9 mouse cellular contexts compared by ENCODE assay signal in genomic region chr3:88237556-88238194, GRCm38 (mm10). TPM values are rescaled to one million over a fixed set of nuclear protein-coding genes. Genes with fewer than 3 reads are reported as not detected.
DNase-seq lines count a peak whose midpoint lies in the region; ATAC-seq and TF ChIP-seq lines count a peak whose summit lies in the region.
"Had no signal": no experiment of that assay in that cellular context is flagged by ENCODE, and none has a peak within 500 bp of the region (broad histone marks: within the 10 kb centered on the region; RNA-seq: fewer than 3 reads in every experiment).

No protein-coding gene starts in this region.

- H3K9ac ChIP-seq in MEL (ENCODE audit: control insufficient read depth, low read depth, low read length, poor library complexity, severe bottlenecking): no peak overlapping the region
- H3K9ac ChIP-seq in kidney, embryonic 15.5 days: no peak overlapping the region

- no peak for TF ChIP-seq POLR2A in MEL (IDR thresholded peaks at IDR 0.05; ENCODE audit: control insufficient read depth in 1 of 2, insufficient read depth in 1 of 2, low read depth in 1 of 2, low read length in 2 of 2, poor library complexity in 1 of 2)
- TF ChIP-seq POLR2A in cortical plate, adult 2 months (IDR thresholded peaks at IDR 0.05; ENCODE audit: extremely low read depth, insufficient read depth, low read length): no peak

- peak; percentile 29 to 51 (median 35); a peak in 5 of 6 replicates for TF ChIP-seq CTCF in MEL (IDR thresholded peaks at IDR 0.05 in 2 of 3, conservative IDR thresholded peaks at IDR 0.05 in 1 of 3; ENCODE audit: control insufficient read depth in 1 of 3, insufficient read depth in 1 of 3, low read depth in 2 of 3, low read length in 3 of 3, poor library complexity in 1 of 3, severe bottlenecking in 1 of 3)
- TF ChIP-seq CTCF in cortical plate, adult 2 months (IDR thresholded peaks at IDR 0.05; ENCODE audit: extremely low read depth, insufficient read depth, low read length): peak; percentile 38

- no peak for TF ChIP-seq EP300 in MEL (IDR thresholded peaks at IDR 0.05; ENCODE audit: low read depth in 1 of 2, low read length in 2 of 2)

- no peaks in the 10 kb centered on the region for H3K79me2 ChIP-seq in MEL (ENCODE audit: control insufficient read depth, insufficient read depth, low read length, poor library complexity)

- H3K9me3 ChIP-seq in MEL (replicated peaks; ENCODE audit: insufficient read depth, low read length): no peaks in the 10 kb centered on the region
- H3K9me3 ChIP-seq in kidney, embryonic 15.5 days (replicated peaks): no peaks in the 10 kb centered on the region

- DNase-seq in adrenal gland, adult (ENCODE audit: inconsistent age in 2 of 2, low spot score in 1 of 2): peak; percentile 64 to 83
- DNase-seq in adrenal gland, postnatal 25 days: no peak
- DNase-seq in MEL (ENCODE audit: low read depth, low spot score): peak; percentile 25
- peak; percentile 61 for DNase-seq in mesoderm, embryonic 11.5 days (ENCODE audit: low read depth, low spot score)
- DNase-seq in thymus, postnatal 0 days (ENCODE audit: low spot score): peak; percentile 45

- no peaks in the 10 kb centered on the region for H3K36me3 ChIP-seq in MEL (ENCODE audit: control insufficient read depth in 1 of 2, insufficient read depth in 2 of 2, low read length in 2 of 2)
- H3K36me3 ChIP-seq in kidney, embryonic 15.5 days: no peaks in the 10 kb centered on the region

- H3K4me2 ChIP-seq in kidney, embryonic 15.5 days: 0 out of 2 replicates have a peak overlapping the region, but pooled peaks have one; percentile 5

- no peaks in the 10 kb centered on the region for H3K4me1 ChIP-seq in MEL (ENCODE audit: control insufficient read depth in 1 of 2, insufficient read depth in 2 of 2, low read length in 2 of 2)
- no peaks in the 10 kb centered on the region for H3K4me1 ChIP-seq in cortical plate, adult 2 months (ENCODE audit: control insufficient read depth, insufficient read depth, low read length)
- H3K4me1 ChIP-seq in kidney, embryonic 15.5 days: peaks cover 11% of the 10 kb centered on the region

- WGBS in kidney, embryonic 15.5 days: 8% methylated on average over 10 of the region's 10 CpGs

- ATAC-seq in kidney, embryonic 15.5 days (replicated peaks; ENCODE audit: low FRiP score): no peak
- ATAC-seq in frontal cortex, adult (ENCODE audit: low TSS enrichment): no peak

- H3K27me3 ChIP-seq in MEL (ENCODE audit: control insufficient read depth in 1 of 2, insufficient read depth in 2 of 2, low read length in 2 of 2): peaks cover 26 to 27% of the 10 kb centered on the region in 2 experiments
- H3K27me3 ChIP-seq in kidney, embryonic 15.5 days: peaks cover 91% of the 10 kb centered on the region

- H3K4me3 ChIP-seq in MEL (ENCODE audit: control insufficient read depth in 1 of 2, insufficient read depth in 1 of 2, low read depth in 2 of 2, low read length in 2 of 2): no peak overlapping the region
- H3K4me3 ChIP-seq in cortical plate, adult 2 months (ENCODE audit: insufficient read depth, low read length): no peak overlapping the region
- no peak overlapping the region for H3K4me3 ChIP-seq in kidney, embryonic 15.5 days (replicated peaks)

- peak; percentile 9 for TF ChIP-seq RAD21 in MEL (IDR thresholded peaks at IDR 0.05; ENCODE audit: low read depth, low read length)

- H3K27ac ChIP-seq in MEL (ENCODE audit: control insufficient read depth, low read depth, low read length): no peak overlapping the region
- no peak overlapping the region for H3K27ac ChIP-seq in cortical plate, adult 2 months (ENCODE audit: insufficient read depth, low read length)
- H3K27ac ChIP-seq in kidney, embryonic 15.5 days: no peak overlapping the region

TF ChIP-seq in MEL, 35 proteins besides CTCF, POLR2A, EP300 and RAD21:
- TF ChIP-seq SMC3 (IDR thresholded peaks at IDR 0.05; ENCODE audit: low read depth, low read length) (peak; percentile 56), BHLHE40 (IDR thresholded peaks at IDR 0.05; ENCODE audit: borderline replicate concordance, low read depth, low read length) (no peak)

RNA-seq across cellular contexts. Expression of gene Rhbg, which starts 16.8 kb away (rescaled TPM):
- 4.0 and 4.4 TPM in 2 replicates for total RNA-seq in adrenal gland, postnatal 25 days (2021)
- total RNA-seq in MEL (2012; rRNA removed): not detected in 2 replicates
- not detected for polyA plus RNA-seq in MEL (2012; ENCODE audit: insufficient read depth in 1 of 2, insufficient read length in 2 of 2, low read depth in 1 of 2, low replicate concordance in 2 of 2, missing spikeins in 1 of 2)
- polyA plus RNA-seq in cortical plate, adult 2 months (2012; rRNA removed): not detected in 2 replicates
- polyA plus RNA-seq in kidney, embryonic 15.5 days (2015; fragmentation: Nextera tagmentation; extraction: Ambion mirVana): 6.5 and 6.6 TPM in 2 replicates
- 0.58 and 0.66 TPM in 2 replicates for polyA plus RNA-seq in thymus, postnatal 0 days (2015; fragmentation: Nextera tagmentation; extraction: Ambion mirVana)
- polyA plus RNA-seq: C2C12 had no signal

RNA-seq across cellular contexts. Expression of gene Gm38392, which starts 49.3 kb away (rescaled TPM):
- 1.6 and 2.5 TPM in 2 replicates for total RNA-seq in adrenal gland, postnatal 25 days (2021)
- total RNA-seq in MEL (2012; rRNA removed): 0.39 and 0.69 TPM in 2 replicates
- polyA plus RNA-seq in MEL (2012; ENCODE audit: insufficient read depth in 1 of 2, insufficient read length in 2 of 2, low read depth in 1 of 2, low replicate concordance in 2 of 2, missing spikeins in 1 of 2): under 1 TPM in 1 of 2 experiments, not detected in 1; 0.84 TPM
- polyA plus RNA-seq in cortical plate, adult 2 months (2012; rRNA removed): 0.08 TPM in 1 of 2 replicates, not detected in the other
- 2.5 and 2.9 TPM in 2 replicates for polyA plus RNA-seq in kidney, embryonic 15.5 days (2015; fragmentation: Nextera tagmentation; extraction: Ambion mirVana)
- polyA plus RNA-seq in thymus, postnatal 0 days (2015; fragmentation: Nextera tagmentation; extraction: Ambion mirVana): 0.33 TPM in 1 of 2 replicates, not detected in the other
- polyA plus RNA-seq: C2C12 had no signal

RNA-seq across cellular contexts. Expression of gene Tsacc, which starts 59.1 kb away (rescaled TPM):
- total RNA-seq in adrenal gland, postnatal 25 days (2021): 8.9 and 11.3 TPM in 2 replicates
- total RNA-seq in MEL (2012; rRNA removed): 26.7 and 34.1 TPM in 2 replicates
- polyA plus RNA-seq in MEL (2012; ENCODE audit: insufficient read depth in 1 of 2, insufficient read length in 2 of 2, low read depth in 1 of 2, low replicate concordance in 2 of 2, missing spikeins in 1 of 2): 10 to 100 TPM in 1 of 2 experiments, not detected in 1; 41.1 TPM
- 3.3 and 5.0 TPM in 2 replicates for polyA plus RNA-seq in cortical plate, adult 2 months (2012; rRNA removed)
- 12.9 and 15.6 TPM in 2 replicates for polyA plus RNA-seq in kidney, embryonic 15.5 days (2015; fragmentation: Nextera tagmentation; extraction: Ambion mirVana)
- polyA plus RNA-seq in thymus, postnatal 0 days (2015; fragmentation: Nextera tagmentation; extraction: Ambion mirVana): 15.6 and 16.2 TPM in 2 replicates

RNA-seq across cellular contexts. Expression of gene Cct3, which starts 59.2 kb away (rescaled TPM):
- total RNA-seq in adrenal gland, postnatal 25 days (2021): 277 and 284 TPM in 2 replicates
- 1,548 and 1,549 TPM in 2 replicates for total RNA-seq in MEL (2012; rRNA removed)
- 1,000 to 10,000 TPM in 1 of 2 experiments, 100 to 1,000 TPM in 1; 777 to 1,271 TPM for polyA plus RNA-seq in MEL (2012; ENCODE audit: insufficient read depth in 1 of 2, insufficient read length in 2 of 2, low read depth in 1 of 2, low replicate concordance in 2 of 2, missing spikeins in 1 of 2)
- polyA plus RNA-seq in cortical plate, adult 2 months (2012; rRNA removed): 151 and 165 TPM in 2 replicates
- 587 and 599 TPM in 2 replicates for polyA plus RNA-seq in kidney, embryonic 15.5 days (2015; fragmentation: Nextera tagmentation; extraction: Ambion mirVana)
- polyA plus RNA-seq in thymus, postnatal 0 days (2015; fragmentation: Nextera tagmentation; extraction: Ambion mirVana): 401 and 428 TPM in 2 replicates
